Mouse (Mus musculus) c-Kit-positive CD71-positive TER-119-positive erythroid progenitor cells, embryonic 14.5 days (primary cell): ENCODE measurements around the gene Hivep2.

Experiments
- DNase-seq: peaks from one replicate; pipeline ENCODE4 v3.0.0-alpha.2; 2013; ENCODE audit warnings: low spot score

Gene Hivep2

GRCm38 (mm10) chr10:14168869-14169566, 203.1 kb downstream of the Hivep2 start:
- no peak for DNase-seq

- DNase-seq, result no peak
Observed at GRCm38 (mm10) chr10:14174124-14174523, 208.2 kb downstream of the Hivep2 start.

GRCm38 (mm10) chr10:14179424-14180339, 213.8 kb downstream of the Hivep2 start:
- DNase-seq, result no peak

GRCm38 (mm10) chr10:14186352-14186976, 220.6 kb downstream of the Hivep2 start:
- no peak for DNase-seq

GRCm38 (mm10) chr10:14189050-14189449, 223.2 kb downstream of the Hivep2 start:
- no peak for DNase-seq

GRCm38 (mm10) chr10:14191202-14191601, 225.3 kb downstream of the Hivep2 start:
- no peak for DNase-seq

DNA sequence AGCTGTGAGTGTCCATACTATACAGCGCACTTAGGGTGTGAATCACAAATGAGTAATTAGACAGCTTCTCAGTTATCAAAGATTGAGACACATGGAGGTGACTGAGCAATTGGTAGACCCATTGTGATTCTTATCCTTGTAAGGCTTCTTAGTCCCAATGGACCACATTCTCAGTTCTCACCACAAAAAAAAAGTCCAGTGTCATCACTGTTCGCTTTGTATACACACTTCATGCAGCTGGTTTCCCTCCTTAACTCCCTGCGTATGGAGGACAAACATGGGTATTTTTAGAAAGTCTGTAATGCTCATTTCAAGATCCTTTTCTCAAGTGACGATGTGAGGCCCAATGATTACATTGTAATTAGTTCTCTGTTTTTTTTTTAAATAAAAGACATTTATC, 226.3 kb downstream of the Hivep2 start:
- no peak for DNase-seq

- DNase-seq, result no peak
Observed at GRCm38 (mm10) chr10:14193702-14194101, 227.8 kb downstream of the Hivep2 start.

- DNase-seq, result no peak
Observed at GRCm38 (mm10) chr10:14195778-14196650, 230.1 kb downstream of the Hivep2 start.

DNA sequence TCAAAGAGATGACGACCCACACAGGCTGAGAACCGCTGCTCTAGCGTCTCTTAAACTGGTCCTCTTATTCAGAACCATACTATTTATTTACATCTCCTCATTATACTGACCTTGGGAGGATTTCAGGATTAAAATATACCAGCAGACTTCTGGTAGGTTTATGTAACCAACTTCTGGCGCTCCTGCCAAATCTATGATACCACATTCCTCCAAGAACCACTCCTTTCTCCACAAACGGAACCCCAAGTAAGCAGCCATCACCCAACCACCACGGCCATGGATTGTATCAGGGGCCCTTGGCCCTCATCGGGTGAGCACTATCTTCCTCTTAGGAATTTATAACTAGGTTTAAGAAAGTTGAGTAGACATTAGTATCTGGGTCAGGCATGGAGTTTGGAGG, 230.9 kb downstream of the Hivep2 start:
- no peak for DNase-seq

GRCm38 (mm10) chr10:14197261-14197660, 231.4 kb downstream of the Hivep2 start:
- no peak for DNase-seq

DNA sequence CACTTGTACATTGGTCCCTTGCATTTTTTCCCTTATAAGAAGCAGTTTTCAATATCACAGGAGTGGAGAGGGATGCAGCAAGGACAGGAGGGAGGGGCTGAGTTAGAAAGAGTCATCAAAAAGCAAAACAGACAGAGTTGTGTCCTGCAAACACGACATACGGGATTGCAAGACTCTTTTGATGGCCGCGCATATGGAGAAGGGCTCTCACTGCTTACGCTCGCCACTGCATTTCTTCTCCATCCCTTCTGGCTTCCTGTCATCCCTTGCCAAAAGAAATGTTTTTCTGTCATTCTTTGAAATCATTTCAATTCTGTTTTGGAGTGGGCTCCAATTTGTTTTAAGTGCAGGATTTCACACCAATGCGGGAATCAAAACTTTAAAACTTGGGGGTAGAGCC, 233.5 kb downstream of the Hivep2 start:
- DNase-seq, result no peak

- peak; percentile 7 for DNase-seq
Observed at GRCm38 (mm10) chr10:14200310-14200709, 234.4 kb downstream of the Hivep2 start.
